Mouse (Mus musculus) lung, embryonic 15.5 days (tissue): ENCODE measurements around the gene Bcl6b. TPM values are rescaled to one million over a fixed set of nuclear protein-coding genes. Genes with fewer than 3 reads are reported as not detected.

Experiments
- ATAC-seq: fragments of 200-750 bp; cut with Nextera tagmentation; 2 replicates; pipeline ENCODE4 v1.8.0; 2017; ENCODE audit warnings: moderate number of reproducible peaks, borderline replicate concordance; ENCODE audit not compliant: low FRiP score, low TSS enrichment; ENCODE audit errors: extremely low read depth
- H3K27ac ChIP-seq: fragments of 300-500 bp; sonication (generic); 2 replicates; pipeline ENCODE4 v1.5.1; 2015; ENCODE audit warnings: moderate library complexity, mild to moderate bottlenecking, inconsistent platforms
- H3K27me3 ChIP-seq: fragments of 300-500 bp; sonication (generic); 2 replicates; pipeline ENCODE4 v1.6.1; 2015; ENCODE audit warnings: inconsistent platforms
- H3K36me3 ChIP-seq: fragments of 300-500 bp; sonication (generic); 2 replicates; pipeline ENCODE4 v1.6.1; 2015; ENCODE audit warnings: inconsistent platforms
- H3K4me1 ChIP-seq: fragments of 300-500 bp; sonication (generic); 2 replicates; pipeline ENCODE4 v1.6.1; 2015; ENCODE audit warnings: inconsistent platforms
- H3K4me2 ChIP-seq: fragments of 300-500 bp; sonication (generic); 2 replicates; pipeline ENCODE4 v1.6.1; 2015; ENCODE audit warnings: inconsistent platforms, mild to moderate bottlenecking, moderate library complexity
- H3K4me3 ChIP-seq: fragments of 300-500 bp; sonication (generic); 2 replicates; pipeline ENCODE4 v1.5.1; 2015; ENCODE audit warnings: mild to moderate bottlenecking, inconsistent platforms
- H3K9ac ChIP-seq: fragments of 300-500 bp; sonication (generic); 2 replicates; pipeline ENCODE4 v1.6.1; 2015; ENCODE audit warnings: inconsistent platforms
- H3K9me3 ChIP-seq: fragments of 300-500 bp; sonication (generic); 2 replicates; pipeline ENCODE4 v1.6.1; 2016; ENCODE audit warnings: inconsistent platforms
- WGBS: fragments of 180-500 bp; shearing (Covaris S2); methylation state at CpG from one replicate; pipeline ENCODE4 v1.1.7; 2015; 5-methylcytosine and 5-hydroxymethylcytosine counted together
- polyA plus RNA-seq: library from polyadenylated mRNA; unstranded; fragments of >200 nt; fragmentation: Nextera tagmentation; extraction: Ambion mirVana; gene quantifications from 2 replicates; pipeline ENCODE4 v1.2.1, GENCODE M21; 2015

Gene Bcl6b
- polyA plus RNA-seq, 1 experiment from 2014 or later, result 33.9 TPM

- peaks cover 28% of the 10 kb centered on the region for H3K27me3 ChIP-seq
- peak overlapping the region; percentile 56 for H3K9ac ChIP-seq
- H3K4me3 ChIP-seq, result peak overlapping the region; percentile 38
- peak overlapping the region; percentile 69 for H3K4me2 ChIP-seq
- 0 out of 2 replicates have a peak, but pooled peaks have one; percentile 5 for ATAC-seq
- peak overlapping the region; percentile 51 for H3K27ac ChIP-seq
- WGBS, result 6% methylated on average over 9 of the region's 10 CpGs
- peaks cover 11% of the 10 kb centered on the region for H3K36me3 ChIP-seq
- H3K4me1 ChIP-seq, result peaks cover 61% of the 10 kb centered on the region
- no peaks in the 10 kb centered on the region for H3K9me3 ChIP-seq
Observed at GRCm38 (mm10) chr11:70232546-70232945, 2.9 kb upstream of the Bcl6b start.

- H3K27ac ChIP-seq, result peak overlapping the region; percentile 79
- H3K4me3 ChIP-seq, result peak overlapping the region; percentile 41
- peaks cover 56% of the 10 kb centered on the region for H3K4me1 ChIP-seq
- no peaks in the 10 kb centered on the region for H3K9me3 ChIP-seq
- ATAC-seq, result peak; percentile 46
- H3K4me2 ChIP-seq, result peak overlapping the region; percentile 60
- H3K36me3 ChIP-seq, result peaks cover 5% of the 10 kb centered on the region
- peaks cover 44% of the 10 kb centered on the region for H3K27me3 ChIP-seq
- H3K9ac ChIP-seq, result no peak overlapping the region
- WGBS, result 2% methylated on average over 32 of the region's 32 CpGs
Observed at GRCm38 (mm10) chr11:70230239-70230727, 685 bp upstream of the Bcl6b start.

GRCm38 (mm10) chr11:70228828-70229227 is 770 bp downstream of the Bcl6b start:
- H3K36me3 ChIP-seq, result no peaks in the 10 kb centered on the region
- H3K9me3 ChIP-seq, result no peaks in the 10 kb centered on the region
- H3K4me2 ChIP-seq, result peak overlapping the region; percentile 60
- peak overlapping the region; percentile 51 for H3K9ac ChIP-seq
- peak overlapping the region; percentile 71 for H3K27ac ChIP-seq
- H3K4me3 ChIP-seq, result peak overlapping the region; percentile 41
- peak; percentile 37; the same call in 1 of the 2 replicates for ATAC-seq
- H3K27me3 ChIP-seq, result peaks cover 44% of the 10 kb centered on the region
- 2% methylated on average over 19 of the region's 19 CpGs for WGBS
- H3K4me1 ChIP-seq, result peaks cover 50% of the 10 kb centered on the region

DNA sequence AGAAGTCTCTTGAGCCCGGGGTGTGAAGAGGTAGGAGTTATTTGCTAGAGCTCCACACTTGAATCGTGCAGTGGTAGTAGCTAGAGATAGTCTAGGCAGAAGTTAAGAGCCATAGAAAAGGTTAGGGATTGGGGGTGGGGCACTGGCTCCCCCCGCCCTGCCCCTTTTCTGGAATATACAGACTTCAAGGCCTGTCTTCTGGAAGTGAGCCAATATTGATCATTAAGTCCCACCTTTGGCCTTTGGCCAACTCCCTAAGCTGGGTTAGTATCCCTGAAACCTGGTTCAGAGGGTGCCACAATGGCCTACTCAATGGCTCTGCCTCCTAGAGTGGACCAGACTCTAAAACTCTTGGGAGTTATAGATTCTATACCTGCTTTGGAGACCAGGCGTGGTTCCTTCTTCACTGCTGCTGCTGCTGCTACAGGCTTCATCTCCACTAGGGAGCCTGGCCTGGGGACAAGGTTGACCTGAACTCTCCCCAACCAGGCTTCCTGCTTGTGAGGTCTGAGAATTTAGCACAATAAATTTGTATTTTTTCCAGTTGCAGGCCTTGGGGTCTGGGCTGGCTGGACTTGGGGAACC is 1.8 kb downstream of the Bcl6b start:
- H3K9ac ChIP-seq, result peak overlapping the region; percentile 51; the same call in 1 of the 2 replicates
- H3K4me3 ChIP-seq, result peak overlapping the region; percentile 41
- peaks cover 44% of the 10 kb centered on the region for H3K27me3 ChIP-seq
- peak overlapping the region; percentile 14 for H3K27ac ChIP-seq
- peaks cover 44% of the 10 kb centered on the region for H3K4me1 ChIP-seq
- 57% methylated on average over 4 of the region's 4 CpGs for WGBS
- H3K36me3 ChIP-seq, result no peaks in the 10 kb centered on the region
- no peak for ATAC-seq
- H3K9me3 ChIP-seq, result no peaks in the 10 kb centered on the region
- H3K4me2 ChIP-seq, result peak overlapping the region; percentile 60

GRCm38 (mm10) chr11:70227126-70227525 is 2.5 kb downstream of the Bcl6b start:
- no peak for ATAC-seq
- Histone ChIP-seq H3K27me3 (peaks cover 44% of the 10 kb centered on the region), H3K4me1 (peaks cover 40% of the 10 kb centered on the region), H3K9ac (peak overlapping the region; percentile 32; the same call in 1 of the 2 replicates), H3K4me2 (peak overlapping the region; percentile 60), H3K27ac (peak overlapping the region; percentile 14), H3K36me3 (no peaks in the 10 kb centered on the region), H3K9me3 (no peaks in the 10 kb centered on the region), H3K4me3 (peak overlapping the region; percentile 41)
- WGBS, result 27% methylated on average over 5 of the region's 5 CpGs

GRCm38 (mm10) chr11:70226602-70226890 is 3.1 kb downstream of the Bcl6b start:
- Histone ChIP-seq H3K27me3 (peaks cover 44% of the 10 kb centered on the region), H3K9me3 (no peaks in the 10 kb centered on the region), H3K4me3 (peak overlapping the region; percentile 41), H3K4me2 (peak overlapping the region; percentile 60), H3K27ac (no peak overlapping the region), H3K36me3 (no peaks in the 10 kb centered on the region), H3K9ac (peak overlapping the region; percentile 32), H3K4me1 (peaks cover 42% of the 10 kb centered on the region)
- WGBS, result 9% methylated on average over 18 of the region's 18 CpGs
- no peak for ATAC-seq

DNA sequence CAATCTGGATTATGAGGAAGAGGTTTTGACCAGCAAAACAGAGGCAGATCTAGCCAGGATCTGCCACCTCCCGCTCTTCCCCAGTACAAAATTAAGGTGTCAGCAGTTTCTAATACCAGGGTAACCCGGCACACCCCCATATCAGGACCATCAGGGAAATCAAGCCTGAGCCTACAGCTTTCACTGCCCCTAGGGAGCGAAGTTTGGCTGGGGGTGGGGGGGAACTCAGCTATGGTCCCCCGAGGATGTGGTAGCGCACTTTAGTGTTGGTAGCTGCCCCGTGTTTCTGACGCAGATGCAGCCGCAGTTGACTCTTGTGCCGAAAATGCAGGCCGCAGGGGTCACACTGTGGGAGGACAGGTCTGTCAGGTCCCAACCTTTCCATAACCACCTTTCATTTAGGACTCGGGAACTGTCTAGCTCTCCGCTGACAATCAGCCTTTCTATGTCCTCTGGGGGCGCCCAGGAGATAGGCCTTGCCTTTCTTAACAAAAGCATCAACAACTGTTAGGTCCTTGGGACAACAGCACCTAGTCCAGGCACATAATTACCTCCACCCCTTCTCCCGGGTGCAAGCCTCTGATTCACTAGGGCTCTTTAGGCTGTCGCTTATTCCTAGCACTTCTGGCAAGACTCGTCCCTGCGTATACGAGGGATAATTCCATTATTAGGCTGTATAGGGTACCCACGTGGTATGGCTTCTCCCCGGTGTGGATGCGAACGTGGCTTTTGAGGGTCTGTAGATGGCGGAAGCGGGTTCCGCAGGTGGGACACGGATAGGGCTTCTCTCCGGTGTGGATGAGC is 3.6 kb downstream of the Bcl6b start:
- H3K36me3 ChIP-seq, result no peaks in the 10 kb centered on the region
- H3K4me1 ChIP-seq, result peaks cover 45% of the 10 kb centered on the region
- no peak for ATAC-seq
- no peaks in the 10 kb centered on the region for H3K9me3 ChIP-seq
- WGBS, result 25% methylated on average over 27 of the region's 27 CpGs
- H3K27me3 ChIP-seq, result peaks cover 44% of the 10 kb centered on the region
- H3K27ac ChIP-seq, result peak overlapping the region; percentile 52; the same call in 1 of the 2 replicates
- H3K9ac ChIP-seq, result peak overlapping the region; percentile 32
- peak overlapping the region; percentile 60 for H3K4me2 ChIP-seq
- H3K4me3 ChIP-seq, result peak overlapping the region; percentile 41

- ATAC-seq, result no peak
- 75% methylated on average over 9 of the region's 9 CpGs for WGBS
- Histone ChIP-seq H3K27me3 (peaks cover 28% of the 10 kb centered on the region), H3K4me1 (peaks cover 34% of the 10 kb centered on the region), H3K9me3 (no peaks in the 10 kb centered on the region), H3K4me3 (no peak overlapping the region), H3K27ac (peak overlapping the region; percentile 74), H3K9ac (no peak overlapping the region), H3K36me3 (no peaks in the 10 kb centered on the region), H3K4me2 (peak overlapping the region; percentile 31)
Observed at GRCm38 (mm10) chr11:70223724-70224123, 5.9 kb downstream of the Bcl6b start.

DNA sequence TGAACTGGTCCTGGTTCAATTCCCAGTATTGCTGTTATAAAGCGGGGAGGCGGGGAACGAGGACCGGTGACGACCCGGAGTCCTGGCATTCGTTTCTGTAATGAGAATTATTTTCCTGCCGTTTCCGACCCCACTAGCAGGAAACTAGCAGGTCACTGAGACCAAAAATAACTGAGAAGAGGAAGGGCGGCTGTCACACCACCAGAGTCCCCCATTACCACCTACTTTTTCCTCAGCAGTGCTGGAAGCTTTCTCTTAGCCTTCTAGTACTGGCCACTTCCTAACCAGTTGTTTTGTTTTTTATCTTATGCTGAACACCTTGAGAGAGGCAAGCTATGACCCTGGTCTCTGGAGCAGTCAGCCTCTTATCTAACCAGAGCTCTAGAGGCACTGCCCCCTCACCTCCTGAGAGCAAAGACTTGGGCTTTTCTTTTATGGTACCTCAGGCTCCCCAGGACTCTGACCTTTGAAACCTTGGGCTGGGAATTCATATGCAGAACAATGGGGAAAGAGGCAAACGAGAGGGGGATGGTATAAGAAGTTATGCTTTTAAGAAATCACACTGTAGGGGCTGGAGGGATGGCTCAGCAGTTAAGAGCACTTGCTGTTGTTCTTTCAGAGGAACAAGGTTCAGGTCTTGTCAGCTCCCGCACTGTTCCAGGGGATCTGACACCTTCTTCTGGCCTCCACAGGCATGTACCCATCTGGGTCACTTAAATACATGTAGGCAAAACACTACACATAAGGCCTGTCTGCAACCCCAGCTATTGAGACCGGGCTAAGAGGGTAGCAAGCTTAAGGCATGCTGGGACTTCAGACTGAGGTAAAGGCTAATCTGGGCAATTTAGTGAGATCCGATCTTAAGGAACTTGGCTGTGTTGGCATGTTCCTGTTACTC is 7.7 kb downstream of the Bcl6b start:
- 14% methylated on average over 14 of the region's 14 CpGs for WGBS
- H3K27me3 ChIP-seq, result peaks cover 18% of the 10 kb centered on the region
- peak overlapping the region; percentile 79 for H3K27ac ChIP-seq
- peak overlapping the region; percentile 48 for H3K4me3 ChIP-seq
- H3K4me1 ChIP-seq, result peaks cover 18% of the 10 kb centered on the region
- no peak for ATAC-seq
- H3K9me3 ChIP-seq, result no peaks in the 10 kb centered on the region
- H3K4me2 ChIP-seq, result peak overlapping the region; percentile 96
- H3K36me3 ChIP-seq, result no peaks in the 10 kb centered on the region
- peak overlapping the region; percentile 54 for H3K9ac ChIP-seq

DNA sequence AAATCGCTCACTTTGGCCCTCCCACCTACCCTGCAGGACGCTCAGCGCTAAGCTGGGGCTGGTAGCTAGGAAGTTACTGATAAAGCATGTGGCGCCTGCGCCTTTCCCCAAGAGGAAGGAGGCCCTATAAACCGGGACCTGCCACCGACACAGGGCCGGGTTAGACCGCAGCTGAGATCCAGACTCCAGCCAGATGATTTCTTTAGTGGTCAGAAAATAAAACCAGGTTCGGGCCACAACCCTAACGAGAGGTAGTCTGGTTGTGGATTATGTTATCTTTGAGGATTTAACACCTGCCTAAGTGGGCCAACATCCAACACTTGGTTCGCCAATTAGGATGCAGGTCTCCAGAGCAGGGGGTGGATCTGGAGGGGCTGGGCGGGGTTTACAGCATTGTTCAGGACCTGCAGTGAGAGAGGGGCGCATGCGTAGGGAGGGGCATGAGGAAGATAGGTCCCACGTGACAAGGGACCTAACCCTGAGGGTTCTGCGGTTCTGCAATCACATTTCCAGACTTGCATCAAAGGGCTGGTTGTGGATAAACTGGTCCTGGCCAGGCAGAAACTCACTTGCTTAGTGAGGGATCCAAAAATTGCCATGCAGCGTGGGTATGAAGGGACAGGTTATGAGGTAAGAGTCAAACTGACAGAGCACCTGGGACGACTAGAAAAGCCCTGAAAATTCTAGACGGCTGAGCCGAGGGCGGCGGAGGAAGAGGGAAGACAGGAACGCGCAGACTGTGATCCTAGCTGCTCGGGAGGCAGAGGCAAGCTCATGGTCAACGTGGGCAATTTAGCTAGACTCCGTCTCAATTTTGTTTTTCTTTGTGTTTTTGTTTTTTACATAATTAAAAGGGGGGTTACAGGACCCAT is 8.6 kb downstream of the Bcl6b start, which contains the start of gene Slc16a13:
Gene Slc16a13 (minus strand): TSS at position 334 of the 872 bp plus-strand sequence.
- ATAC-seq, result peak; percentile 92
- WGBS, result under 1% methylated on average over 28 of the region's 28 CpGs
- H3K4me1 ChIP-seq, result peaks cover 13% of the 10 kb centered on the region; the same call in 1 of the 2 replicates

More for the DNA sequence above, 8.6 kb downstream of the Bcl6b start, which contains the start of gene Slc16a13:
- Histone ChIP-seq H3K9ac (peak within 1 kb of the TSS; percentile 54), H3K9me3 (no peaks in the 10 kb centered on the region), H3K4me2 (peak within 1 kb of the TSS; percentile 96), H3K27ac (peak within 1 kb of the TSS; percentile 79), H3K36me3 (no peaks in the 10 kb centered on the region), H3K4me3 (peak within 1 kb of the TSS; percentile 48), H3K27me3 (peaks cover 19% of the 10 kb centered on the region)
